Mouse (Mus musculus): ENCODE data around the gene Nfia. TPM values are rescaled to one million over a fixed set of nuclear protein-coding genes. Genes with fewer than 3 reads are reported as not detected.

Nfia gene
- polyA plus RNA-seq (2012), result 0.08 and 0.09 TPM in 2 replicates

DNA sequence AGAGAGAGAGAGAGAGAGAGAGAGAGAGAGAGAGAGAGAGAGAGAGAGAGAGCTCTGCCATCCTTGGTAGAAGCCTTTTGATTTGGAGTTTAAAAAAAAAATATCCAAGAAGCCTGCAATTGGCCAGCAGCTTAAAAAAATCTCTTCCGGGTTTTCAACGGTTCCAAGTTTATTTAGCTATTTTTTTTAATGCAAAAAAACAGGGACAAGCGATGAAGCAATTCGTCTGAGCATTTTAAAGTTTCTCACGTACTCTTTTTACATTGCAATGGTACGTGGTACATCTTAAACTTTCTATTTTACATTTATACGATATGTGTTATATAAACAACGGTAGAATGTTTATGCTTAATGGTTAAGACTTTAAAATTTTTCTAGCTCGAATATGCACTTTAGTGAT, at the start of gene Nfia:
Gene Nfia, plus strand, starts transcription at position 94 of the 400 bp plus-strand sequence.
- TF ChIP-seq GATA1 (IDR thresholded peaks at IDR 0.05; ENCODE audit: low read length), result no peak

DNA sequence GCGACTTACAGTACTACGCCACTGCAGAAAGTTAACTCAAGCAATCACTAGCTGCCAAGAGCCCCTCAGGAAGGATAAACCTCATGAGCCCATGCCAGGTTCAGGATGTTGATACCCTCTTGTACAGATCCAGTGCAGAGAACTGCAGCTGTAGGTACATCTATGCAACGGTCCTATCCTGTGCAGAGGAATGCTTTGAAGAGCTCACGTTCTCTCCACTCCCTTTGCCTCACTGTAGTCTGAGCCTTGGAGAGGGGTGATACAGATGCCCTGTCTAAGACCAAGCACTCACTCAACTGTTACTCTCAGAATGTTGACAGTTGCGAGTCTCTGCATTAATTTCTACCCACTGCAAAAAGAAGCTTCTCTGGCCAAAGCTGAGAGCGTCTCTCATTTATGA, 49.2 kb upstream of the Nfia start:
- TF ChIP-seq GATA1 (IDR thresholded peaks at IDR 0.05; ENCODE audit: low read length), result no peak

DNA sequence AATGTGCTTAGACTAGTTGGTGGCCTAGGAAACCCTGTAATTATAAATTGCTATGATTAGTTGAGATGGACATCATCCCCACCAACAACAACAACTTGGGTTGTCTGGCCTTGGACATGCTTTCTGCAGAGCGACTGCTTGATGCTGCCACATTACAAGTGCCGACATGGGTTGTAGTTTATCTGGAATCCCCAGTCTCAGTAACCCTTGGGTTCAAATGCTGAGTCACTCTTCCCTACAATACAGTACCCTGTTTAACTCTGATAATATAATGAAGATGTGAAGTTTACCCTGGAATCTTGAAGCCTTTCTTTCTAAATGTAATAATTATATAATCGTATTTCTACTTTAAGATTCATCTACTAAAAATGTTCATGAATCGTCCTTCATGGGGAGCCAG, 44.0 kb upstream of the Nfia start:
- TF ChIP-seq GATA1 (IDR thresholded peaks at IDR 0.05; ENCODE audit: low read length), result no peak

DNA sequence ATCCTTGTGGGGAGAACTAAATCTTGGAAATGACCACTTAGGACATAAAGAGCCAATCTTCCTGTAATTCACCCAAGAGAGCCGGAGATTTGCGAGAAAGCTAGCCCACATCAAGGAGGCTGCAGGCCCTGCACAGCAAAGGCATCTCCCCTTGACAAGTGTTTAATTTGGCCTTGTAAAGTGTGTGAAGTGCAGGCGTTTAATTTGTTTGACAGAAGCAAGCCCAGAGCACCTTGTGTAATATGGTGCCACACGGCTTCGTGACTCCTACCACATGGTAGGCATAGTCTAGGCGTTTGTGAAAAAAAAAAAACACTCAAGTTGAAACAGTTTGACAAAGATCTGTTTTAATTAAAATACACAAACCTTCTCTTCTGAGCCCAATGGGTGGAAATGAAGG, 42.5 kb upstream of the Nfia start:
- no peak for TF ChIP-seq GATA1 (IDR thresholded peaks at IDR 0.05; ENCODE audit: low read length)

DNA sequence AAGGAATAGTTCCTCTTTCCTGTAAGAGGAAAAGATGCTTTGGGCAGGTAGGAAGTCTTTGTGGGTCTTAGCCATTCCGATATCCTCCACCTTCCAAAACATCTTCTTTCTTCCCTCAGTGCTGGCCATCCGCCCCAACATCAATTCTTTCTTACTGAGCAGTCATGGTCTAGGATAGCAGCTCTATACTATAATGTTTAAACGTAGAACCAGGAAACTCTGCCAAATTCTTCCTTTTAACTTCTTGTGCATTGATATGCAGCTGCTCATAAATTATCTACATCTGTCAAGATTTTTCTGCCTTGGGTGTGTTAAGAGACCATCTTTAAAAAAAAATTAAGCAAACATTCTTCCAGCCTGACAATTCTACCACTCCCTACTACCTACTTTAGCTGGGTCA, 42.1 kb upstream of the Nfia start:
- TF ChIP-seq GATA1 (IDR thresholded peaks at IDR 0.05; ENCODE audit: low read length), result no peak

GRCm38 (mm10) chr4:97733392-97733791, 39.1 kb upstream of the Nfia start:
- TF ChIP-seq GATA1 (IDR thresholded peaks at IDR 0.05; ENCODE audit: low read length), result no peak

- TF ChIP-seq GATA1 (IDR thresholded peaks at IDR 0.05; ENCODE audit: low read length), result no peak
These were observed 28.6 kb upstream of the Nfia start for GRCm38 (mm10) chr4:97743932-97744331.

DNA sequence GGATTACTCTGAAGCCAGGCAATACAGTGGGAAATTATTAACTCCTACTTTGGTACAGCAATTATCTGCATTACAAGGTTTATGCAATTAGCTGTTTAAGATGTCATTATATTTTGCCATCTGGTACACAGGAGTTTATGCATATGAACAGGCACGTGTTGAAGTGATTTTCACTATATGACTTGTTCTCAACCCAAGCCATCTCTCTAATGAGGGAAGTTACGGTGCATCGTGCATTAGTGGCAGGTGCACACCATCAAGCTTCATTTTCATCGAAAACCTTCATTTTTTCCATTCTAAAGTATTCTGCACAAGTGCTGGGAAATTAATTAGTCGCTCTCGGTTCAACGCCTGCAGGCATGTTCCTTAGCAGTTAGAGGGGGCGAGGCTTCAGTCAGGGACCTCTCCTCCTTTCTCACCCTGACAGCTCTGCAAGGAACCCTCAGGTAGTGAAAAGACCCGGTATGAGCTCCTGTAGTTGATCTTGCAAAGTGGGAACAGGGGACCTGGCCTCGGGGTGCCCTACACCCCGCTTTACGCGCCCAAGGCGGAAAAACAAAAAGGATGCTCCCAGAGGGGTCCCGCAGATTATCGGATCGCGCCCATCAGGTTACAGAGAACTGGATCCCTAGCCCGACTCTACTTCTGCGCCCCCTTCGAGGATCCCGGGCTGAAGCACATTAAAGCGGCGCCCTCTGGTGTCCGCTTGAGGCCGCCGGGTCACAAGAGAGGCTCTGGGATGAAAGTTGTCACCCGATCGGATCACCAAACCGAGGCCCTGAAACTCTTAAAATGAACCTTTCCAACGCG, 27.0 kb upstream of the Nfia start:
- no peak for TF ChIP-seq GATA1 (IDR thresholded peaks at IDR 0.05; ENCODE audit: low read length)

- TF ChIP-seq GATA1 (IDR thresholded peaks at IDR 0.05; ENCODE audit: low read length), result no peak
These were observed 26.2 kb upstream of the Nfia start for GRCm38 (mm10) chr4:97746106-97746900.

GRCm38 (mm10) chr4:97750401-97750800, 22.1 kb upstream of the Nfia start:
- TF ChIP-seq GATA1 (IDR thresholded peaks at IDR 0.05; ENCODE audit: low read length), result no peak

DNA sequence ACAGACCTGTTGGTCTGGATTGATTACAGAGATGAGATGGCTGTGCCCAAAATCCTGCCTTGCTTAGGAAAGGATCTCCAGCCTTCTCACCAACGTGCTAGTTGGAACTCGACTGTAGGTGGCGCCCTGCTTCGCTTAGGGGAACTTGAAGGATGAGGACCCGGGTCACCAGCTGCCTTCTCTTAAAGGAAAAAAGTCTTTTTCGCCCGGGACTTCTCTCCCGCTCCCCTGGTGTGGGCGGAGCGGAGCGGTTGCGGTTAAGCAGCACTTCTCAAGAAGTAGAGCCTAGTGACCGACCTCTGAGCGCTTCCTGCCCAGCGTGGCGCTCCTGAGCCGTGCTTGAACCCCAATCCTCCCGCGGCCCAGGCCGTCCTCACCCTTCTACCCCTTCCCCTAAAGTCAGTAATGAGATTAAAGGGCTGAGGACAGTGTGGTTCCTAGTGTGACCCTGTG, 21.5 kb upstream of the Nfia start:
- TF ChIP-seq GATA1 (IDR thresholded peaks at IDR 0.05; ENCODE audit: low read length), result no peak

DNA sequence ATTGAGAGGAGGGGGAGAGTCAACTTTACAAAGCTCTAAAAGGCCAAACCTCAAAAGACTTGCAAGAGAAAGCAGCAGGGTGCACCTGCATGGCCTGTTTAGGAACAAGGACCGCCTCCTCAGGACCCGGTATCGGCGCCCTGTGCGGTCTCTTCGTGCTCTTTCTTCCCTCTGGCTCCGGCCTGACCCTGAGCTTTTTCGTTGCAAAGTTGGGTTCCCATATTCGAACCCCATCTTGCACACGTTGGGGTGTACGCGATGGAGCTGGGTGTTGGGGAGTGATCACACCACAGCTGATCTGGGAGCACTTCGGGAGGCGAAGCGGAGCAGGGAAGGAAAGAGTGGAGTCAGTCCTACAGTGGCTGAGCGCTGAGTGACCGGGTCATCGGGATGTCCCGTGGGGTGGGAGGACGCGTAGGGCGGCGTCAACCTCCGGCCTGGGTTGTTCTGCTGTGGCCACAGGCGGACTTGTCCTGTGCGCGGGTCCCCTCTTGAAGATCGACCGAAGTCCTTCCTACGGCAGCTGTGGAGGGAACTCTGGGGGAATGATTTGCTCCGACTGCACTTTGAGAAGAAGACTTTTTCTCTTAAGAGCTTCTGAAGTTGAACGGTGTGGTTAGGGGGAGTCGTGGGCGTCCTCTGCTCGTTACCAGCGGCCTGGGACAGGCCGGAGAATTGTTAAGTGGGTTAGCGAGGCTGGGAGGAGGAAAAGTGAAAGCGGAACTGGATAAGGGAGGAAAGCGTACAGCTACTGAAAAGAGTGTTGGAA, 20.9 kb upstream of the Nfia start:
- no peak for TF ChIP-seq GATA1 (IDR thresholded peaks at IDR 0.05; ENCODE audit: low read length)

- TF ChIP-seq GATA1 (IDR thresholded peaks at IDR 0.05; ENCODE audit: low read length), result no peak
These were observed 20.1 kb upstream of the Nfia start for GRCm38 (mm10) chr4:97752276-97753010.

DNA sequence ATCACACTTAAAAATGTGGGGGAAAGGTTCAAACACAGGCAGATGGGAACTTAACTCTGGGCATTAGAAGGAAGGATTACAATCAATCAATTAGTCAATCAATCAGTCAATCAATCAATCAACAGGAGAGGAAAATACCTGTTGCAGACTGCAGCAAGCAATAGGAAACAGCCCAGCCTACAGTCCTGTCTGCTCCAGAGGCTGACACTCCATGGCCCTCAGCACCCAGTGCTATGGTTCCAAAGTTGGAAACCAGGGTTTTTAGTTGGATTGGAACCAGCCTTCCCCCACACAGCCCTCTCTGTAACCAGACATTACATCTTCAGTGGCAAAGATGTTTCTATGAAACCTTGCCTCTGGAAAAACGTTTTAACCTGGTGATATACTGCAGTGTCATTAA, 19.0 kb upstream of the Nfia start:
- TF ChIP-seq GATA1 (IDR thresholded peaks at IDR 0.05; ENCODE audit: low read length), result no peak

DNA sequence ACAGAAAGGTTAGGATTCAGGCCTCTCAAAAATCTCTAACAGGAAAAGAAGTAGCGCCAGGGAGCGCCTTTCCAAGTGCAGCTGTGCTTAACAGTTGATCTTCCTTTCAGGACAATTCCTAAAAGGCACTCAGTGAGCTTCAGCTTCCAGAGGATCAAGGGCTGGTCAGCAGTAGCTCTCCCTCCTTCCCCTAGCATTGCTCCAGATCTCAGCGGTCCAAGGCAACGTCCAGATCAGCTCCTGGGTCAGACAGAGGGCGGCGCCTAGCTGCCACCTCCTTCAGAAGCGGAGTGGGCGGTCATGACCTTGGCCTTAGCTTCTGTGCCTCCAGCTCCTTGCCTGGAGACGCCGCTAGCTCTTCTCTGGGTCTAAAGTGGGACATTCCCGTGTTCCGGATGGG, 18.3 kb upstream of the Nfia start:
- TF ChIP-seq GATA1 (IDR thresholded peaks at IDR 0.05; ENCODE audit: low read length), result no peak

All from G1E-ER4 (cell line).